8 mouse cellular contexts compared by ENCODE assay signal in the genomic region with DNA sequence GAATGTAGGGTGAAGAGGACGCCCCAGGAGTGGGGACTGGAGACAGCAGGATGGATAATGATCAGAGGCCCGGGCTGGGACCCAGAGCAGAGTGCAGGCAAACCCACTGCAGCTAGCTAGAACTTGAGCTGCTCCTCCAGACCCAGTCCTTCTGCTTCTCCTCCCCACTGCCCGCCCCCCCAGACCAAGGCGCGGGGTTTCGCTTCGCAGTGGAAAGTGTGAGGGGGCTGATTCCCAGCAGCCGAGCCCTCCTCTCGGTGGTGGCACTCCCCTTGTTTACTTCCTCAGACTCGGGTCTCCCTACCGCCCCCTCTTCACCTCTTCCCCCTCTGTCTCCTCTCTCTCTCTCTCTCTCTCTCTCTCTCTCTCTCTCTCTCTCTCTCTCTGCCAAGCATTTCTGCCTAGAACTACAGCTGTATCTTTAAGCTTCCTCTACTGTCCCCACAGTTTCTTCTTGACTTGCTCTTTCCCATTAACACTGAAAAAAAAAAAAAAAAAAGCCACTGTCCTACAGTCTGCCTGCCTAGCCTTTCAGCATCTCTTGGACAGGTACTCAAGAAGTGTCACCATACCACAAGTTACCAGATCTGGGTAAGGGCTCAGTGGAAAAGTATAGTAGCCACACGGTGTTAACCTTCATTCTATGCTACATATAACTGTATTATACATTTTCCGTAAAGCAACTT. TPM values are rescaled to one million over a fixed set of nuclear protein-coding genes. Genes with fewer than 3 reads are reported as not detected.
A peak's percentile ranks its signal among the peaks of the same experiment; 100 is the strongest.
DNase-seq lines count a peak whose midpoint lies in the region; ATAC-seq lines count a peak whose summit lies in the region.

TSS of gene Lag3 (minus strand) at position 173 of the 686 bp plus-strand sequence.

- no peaks in the 10 kb centered on the region for H3K9me3 ChIP-seq in liver, embryonic 11.5 days (ENCODE audit: control insufficient read depth, low read length)
- H3K9me3 ChIP-seq in liver, embryonic 12.5 days (replicated peaks), result no peaks in the 10 kb centered on the region
- no peaks in the 10 kb centered on the region for H3K9me3 ChIP-seq in embryonic facial prominence, embryonic 10.5 days
- H3K9me3 ChIP-seq in stomach, embryonic 14.5 days (ENCODE audit: control insufficient read depth, low read depth, low read length), result no peaks in the 10 kb centered on the region

- H3K36me3 ChIP-seq in liver, embryonic 11.5 days (ENCODE audit: control insufficient read depth, insufficient read depth, low read length), result peaks cover 2% of the 10 kb centered on the region; the same call in 1 of the 2 replicates
- peaks cover 9% of the 10 kb centered on the region; the same call in 1 of the 2 replicates for H3K36me3 ChIP-seq in liver, embryonic 12.5 days
- H3K36me3 ChIP-seq in embryonic facial prominence, embryonic 10.5 days (replicated peaks), result peaks cover 36% of the 10 kb centered on the region
- H3K36me3 ChIP-seq in stomach, embryonic 14.5 days (ENCODE audit: control insufficient read depth, insufficient read depth, low read length), result peaks cover 32% of the 10 kb centered on the region

- DNase-seq in liver, embryonic 11.5 days (ENCODE audit: low spot score), result no peak
- DNase-seq in embryonic facial prominence, embryonic 10.5 days (ENCODE audit: low spot score), result peak; percentile 25
- DNase-seq in induced T-regulatory cell, adult 2 months (ENCODE audit: low read depth), result peak; percentile 73
- DNase-seq in B cell, adult 2 months, result no peak
- DNase-seq in liver, result no peak
- no peak for DNase-seq in frontal cortex, postnatal 36 days (ENCODE audit: low spot score in 2 of 2)

- WGBS in liver, embryonic 11.5 days, result 25% methylated on average over 13 of the region's 13 CpGs
- WGBS in liver, embryonic 12.5 days (ENCODE audit: insufficient replicate concordance), result 26% methylated on average over 12 of the region's 13 CpGs
- 17% methylated on average over 13 of the region's 13 CpGs for WGBS in embryonic facial prominence, embryonic 10.5 days
- WGBS in stomach, embryonic 14.5 days, result 16% methylated on average over 13 of the region's 13 CpGs

- H3K27me3 ChIP-seq in liver, embryonic 11.5 days (replicated peaks; ENCODE audit: control insufficient read depth, insufficient read depth, low read length), result peaks cover 62% of the 10 kb centered on the region
- H3K27me3 ChIP-seq in liver, embryonic 12.5 days (replicated peaks), result peaks cover 91% of the 10 kb centered on the region
- H3K27me3 ChIP-seq in embryonic facial prominence, embryonic 10.5 days (replicated peaks; ENCODE audit: low read depth, poor library complexity, severe bottlenecking), result peaks cover 51% of the 10 kb centered on the region
- H3K27me3 ChIP-seq in stomach, embryonic 14.5 days (ENCODE audit: control insufficient read depth, insufficient read depth, low read length), result no peaks in the 10 kb centered on the region

- no peak within 1 kb of the TSS for H3K27ac ChIP-seq in liver, embryonic 11.5 days (ENCODE audit: low read depth, low read length)
- H3K27ac ChIP-seq in liver, embryonic 12.5 days, result no peak within 1 kb of the TSS
- peak within 1 kb of the TSS; percentile 12 for H3K27ac ChIP-seq in embryonic facial prominence, embryonic 10.5 days (replicated peaks)
- H3K27ac ChIP-seq in stomach, embryonic 14.5 days (ENCODE audit: low read length), result no peak within 1 kb of the TSS; the same call in 1 of the 2 replicates

- no peak for ATAC-seq in liver, embryonic 11.5 days (replicated peaks; ENCODE audit: low FRiP score)
- ATAC-seq in liver, embryonic 12.5 days, result no peak
- ATAC-seq in stomach, embryonic 14.5 days (ENCODE audit: insufficient number of reproducible peaks, insufficient read depth, low FRiP score, low read depth), result no peak

- peaks cover 20% of the 10 kb centered on the region for H3K4me1 ChIP-seq in liver, embryonic 11.5 days (replicated peaks; ENCODE audit: control insufficient read depth, insufficient read depth, low read length)
- H3K4me1 ChIP-seq in liver, embryonic 12.5 days, result peaks cover 46% of the 10 kb centered on the region
- peaks cover 60% of the 10 kb centered on the region for H3K4me1 ChIP-seq in embryonic facial prominence, embryonic 10.5 days
- H3K4me1 ChIP-seq in stomach, embryonic 14.5 days (ENCODE audit: control insufficient read depth, insufficient read depth, low read length), result peaks cover 30% of the 10 kb centered on the region

- H3K4me2 ChIP-seq in liver, embryonic 11.5 days, result peak within 1 kb of the TSS; percentile 20; the same call in 1 of the 2 replicates
- H3K4me2 ChIP-seq in liver, embryonic 12.5 days, result no peak within 1 kb of the TSS; the same call in 1 of the 2 replicates
- no peak within 1 kb of the TSS for H3K4me2 ChIP-seq in stomach, embryonic 14.5 days (replicated peaks; ENCODE audit: low read depth, low read length)

- no peak within 1 kb of the TSS for H3K4me3 ChIP-seq in liver, embryonic 11.5 days (ENCODE audit: low read depth, low read length)
- no peak within 1 kb of the TSS for H3K4me3 ChIP-seq in liver, embryonic 12.5 days
- H3K4me3 ChIP-seq in embryonic facial prominence, embryonic 10.5 days, result peak within 1 kb of the TSS; percentile 14; the same call in 1 of the 2 replicates
- H3K4me3 ChIP-seq in stomach, embryonic 14.5 days (ENCODE audit: low read depth, low read length), result no peak within 1 kb of the TSS

- no peak within 1 kb of the TSS for H3K9ac ChIP-seq in liver, embryonic 11.5 days (ENCODE audit: low read depth, low read length)
- no peak within 1 kb of the TSS for H3K9ac ChIP-seq in liver, embryonic 12.5 days
- 0 out of 2 replicates have a peak within 1 kb of the TSS, but pooled peaks have one; percentile 6 for H3K9ac ChIP-seq in stomach, embryonic 14.5 days (replicated peaks; ENCODE audit: low read depth, low read length)

RNA-seq across cellular contexts. Expression of gene Lag3, which starts in this region (rescaled TPM):
- 0.35 and 0.64 TPM in 2 replicates for polyA plus RNA-seq in liver, embryonic 11.5 days (2014; fragmentation: Nextera tagmentation; extraction: Ambion mirVana)
- 0.32 and 0.33 TPM in 2 replicates for polyA plus RNA-seq in liver, embryonic 12.5 days (2016; fragmentation: Nextera tagmentation; extraction: Ambion mirVana)
- 1.2 and 1.6 TPM in 2 replicates for polyA plus RNA-seq in embryonic facial prominence, embryonic 10.5 days (2016; fragmentation: Nextera tagmentation; extraction: Ambion mirVana)
- polyA plus RNA-seq in stomach, embryonic 14.5 days (2014; fragmentation: Nextera tagmentation; extraction: Ambion mirVana), result 1.3 and 1.5 TPM in 2 replicates

Comparison
In these comparisons a context has a peak if more than half of its experiments do, and no peak if none do; other contexts are left out.
1. DNase-seq: peak in embryonic facial prominence, embryonic 10.5 days (single experiment) and induced T-regulatory cell, adult 2 months (single experiment); none in liver, embryonic 11.5 days (single experiment), B cell, adult 2 months (0 of 2), liver (single experiment) and frontal cortex, postnatal 36 days (0 of 2).